Mouse (Mus musculus): ENCODE measurements around the gene Gabrp. TPM values are rescaled to one million over a fixed set of nuclear protein-coding genes. Genes with fewer than 3 reads are reported as not detected.

The Gabrp gene
- polyA plus RNA-seq, 1 experiment from 2014 or later, result 0.31 TPM

GRCm38 (mm10) chr11:33570413-33570812 lies 8.3 kb downstream of the Gabrp start:
- Histone ChIP-seq H3K27me3 (no peaks in the 10 kb centered on the region), H3K4me1 (replicated peaks) (no peaks in the 10 kb centered on the region), H3K27ac (no peak overlapping the region), H3K4me3 (replicated peaks) (no peak overlapping the region), H3K36me3 (no peaks in the 10 kb centered on the region), H3K9ac (no peak overlapping the region), H3K9me3 (replicated peaks) (no peaks in the 10 kb centered on the region), H3K4me2 (no peak overlapping the region)
- DNase-seq (no peak), ATAC-seq (ENCODE audit: low read depth) (no peak)

DNA sequence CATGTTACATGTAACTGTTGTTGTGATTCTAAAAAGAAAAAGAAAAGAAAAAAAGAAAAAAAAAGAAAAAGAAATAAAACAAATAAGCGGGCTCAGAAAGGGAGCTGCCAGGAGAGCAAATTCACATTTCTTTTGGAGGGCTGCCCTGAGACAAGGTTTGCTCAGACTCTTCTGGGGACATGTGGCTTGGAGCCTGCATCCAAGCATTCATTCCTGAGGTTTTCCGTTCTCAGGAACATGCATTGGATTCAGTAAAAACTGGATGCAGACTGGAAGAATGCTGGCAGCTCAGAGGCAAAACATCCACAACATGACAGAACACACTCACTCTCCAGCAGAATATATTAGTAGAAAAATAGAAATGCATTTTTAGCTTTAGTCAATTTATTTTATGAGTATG lies 14.8 kb downstream of the Gabrp start:
- Histone ChIP-seq H3K27ac (no peak overlapping the region), H3K4me1 (replicated peaks) (no peaks in the 10 kb centered on the region), H3K9me3 (replicated peaks) (peaks cover 5% of the 10 kb centered on the region; the same call in 1 of the 2 replicates), H3K4me3 (replicated peaks) (no peak overlapping the region), H3K36me3 (no peaks in the 10 kb centered on the region), H3K27me3 (no peaks in the 10 kb centered on the region), H3K4me2 (no peak overlapping the region), H3K9ac (no peak overlapping the region)
- WGBS (ENCODE audit: insufficient replicate concordance), result 54% methylated on average over 2 of the region's 2 CpGs
- no peak for DNase-seq
- no peak for ATAC-seq (ENCODE audit: low read depth)

- Histone ChIP-seq H3K4me2 (no peak overlapping the region), H3K36me3 (no peaks in the 10 kb centered on the region), H3K27ac (no peak overlapping the region), H3K4me1 (replicated peaks) (no peaks in the 10 kb centered on the region), H3K9me3 (replicated peaks) (no peaks in the 10 kb centered on the region), H3K4me3 (replicated peaks) (no peak overlapping the region), H3K27me3 (no peaks in the 10 kb centered on the region), H3K9ac (no peak overlapping the region)
- DNase-seq, result no peak
- 66% methylated on average over 8 of the region's 8 CpGs for WGBS (ENCODE audit: insufficient replicate concordance)
- ATAC-seq (ENCODE audit: low read depth), result no peak
These were observed 24.6 kb downstream of the Gabrp start for GRCm38 (mm10) chr11:33554123-33554522.

DNA sequence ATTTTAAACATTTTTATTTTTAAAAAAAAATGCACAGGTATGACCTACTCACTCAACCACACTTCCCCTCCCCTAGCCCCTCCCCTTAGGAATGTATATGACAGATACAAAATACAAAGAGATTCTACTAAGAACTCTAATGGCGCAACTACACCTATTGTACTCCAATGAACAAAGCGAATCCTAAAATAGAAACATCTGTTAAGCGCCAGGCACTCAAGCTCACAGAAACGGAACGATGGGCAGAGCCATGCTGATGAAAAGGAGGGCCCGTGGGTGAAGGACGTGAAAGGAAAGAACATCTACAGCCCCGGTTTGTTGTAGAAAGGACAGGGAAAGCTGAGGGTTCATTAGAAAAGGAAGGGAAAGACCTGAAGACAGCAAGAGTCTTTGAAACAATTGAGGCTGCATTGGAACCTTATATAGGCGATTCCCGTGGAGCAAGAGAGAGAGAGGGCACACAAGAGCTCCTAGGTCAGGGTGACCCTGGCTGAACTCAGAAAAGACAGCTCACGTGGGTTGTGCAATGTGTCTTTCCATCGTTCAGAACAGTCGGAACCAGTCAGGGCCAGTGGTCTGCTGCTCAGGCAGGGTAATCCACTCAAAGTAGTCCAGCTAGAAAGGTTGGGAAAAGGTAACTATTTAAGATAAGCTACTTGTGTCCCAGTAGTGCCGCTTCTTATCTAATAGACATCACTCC lies 27.7 kb downstream of the Gabrp start:
- H3K27ac ChIP-seq, result no peak overlapping the region
- 68% methylated on average over 14 of the region's 14 CpGs for WGBS (ENCODE audit: insufficient replicate concordance)

GRCm38 (mm10) chr11:33547386-33547785 lies 31.4 kb downstream of the Gabrp start:
- H3K27ac ChIP-seq, result no peak overlapping the region
- WGBS (ENCODE audit: insufficient replicate concordance), result 62% methylated on average over 2 of the region's 2 CpGs
- no peaks in the 10 kb centered on the region for H3K27me3 ChIP-seq
- H3K4me1 ChIP-seq (replicated peaks), result no peaks in the 10 kb centered on the region
- H3K36me3 ChIP-seq, result no peaks in the 10 kb centered on the region
- no peak overlapping the region for H3K9ac ChIP-seq
- no peak overlapping the region for H3K4me2 ChIP-seq
- ATAC-seq (ENCODE audit: low read depth) (no peak), DNase-seq (no peak)
- no peaks in the 10 kb centered on the region for H3K9me3 ChIP-seq (replicated peaks)
- H3K4me3 ChIP-seq (replicated peaks), result no peak overlapping the region

More for the DNA sequence above, 27.7 kb downstream of the Gabrp start:
- Histone ChIP-seq H3K9ac (no peak overlapping the region), H3K36me3 (no peaks in the 10 kb centered on the region), H3K4me2 (no peak overlapping the region), H3K27me3 (no peaks in the 10 kb centered on the region), H3K9me3 (replicated peaks) (no peaks in the 10 kb centered on the region), H3K4me1 (replicated peaks) (no peaks in the 10 kb centered on the region), H3K4me3 (replicated peaks) (no peak overlapping the region)
- ATAC-seq (ENCODE audit: low read depth) (no peak), DNase-seq (no peak)

GRCm38 (mm10) chr11:33544945-33545344 lies 33.8 kb downstream of the Gabrp start:
- H3K9me3 ChIP-seq (replicated peaks), result no peaks in the 10 kb centered on the region
- H3K36me3 ChIP-seq, result no peaks in the 10 kb centered on the region
- 73% methylated on average over 2 of the region's 2 CpGs for WGBS (ENCODE audit: insufficient replicate concordance)
- no peaks in the 10 kb centered on the region for H3K27me3 ChIP-seq
- no peak for DNase-seq
- H3K4me2 ChIP-seq, result no peak overlapping the region
- ATAC-seq (ENCODE audit: low read depth), result no peak
- no peak overlapping the region for H3K4me3 ChIP-seq (replicated peaks)
- H3K9ac ChIP-seq, result no peak overlapping the region
- H3K27ac ChIP-seq, result no peak overlapping the region
- H3K4me1 ChIP-seq (replicated peaks), result no peaks in the 10 kb centered on the region

- Histone ChIP-seq H3K4me2 (no peak overlapping the region), H3K9ac (no peak overlapping the region), H3K36me3 (no peaks in the 10 kb centered on the region), H3K4me1 (replicated peaks) (no peaks in the 10 kb centered on the region), H3K9me3 (replicated peaks) (no peaks in the 10 kb centered on the region), H3K4me3 (replicated peaks) (no peak overlapping the region), H3K27ac (no peak overlapping the region), H3K27me3 (no peaks in the 10 kb centered on the region)
- DNase-seq, result no peak
- no peak for ATAC-seq (ENCODE audit: low read depth)
- WGBS (ENCODE audit: insufficient replicate concordance), result 58% methylated on average over 11 of the region's 11 CpGs
These were observed 34.6 kb downstream of the Gabrp start for GRCm38 (mm10) chr11:33544121-33544520.

DNA sequence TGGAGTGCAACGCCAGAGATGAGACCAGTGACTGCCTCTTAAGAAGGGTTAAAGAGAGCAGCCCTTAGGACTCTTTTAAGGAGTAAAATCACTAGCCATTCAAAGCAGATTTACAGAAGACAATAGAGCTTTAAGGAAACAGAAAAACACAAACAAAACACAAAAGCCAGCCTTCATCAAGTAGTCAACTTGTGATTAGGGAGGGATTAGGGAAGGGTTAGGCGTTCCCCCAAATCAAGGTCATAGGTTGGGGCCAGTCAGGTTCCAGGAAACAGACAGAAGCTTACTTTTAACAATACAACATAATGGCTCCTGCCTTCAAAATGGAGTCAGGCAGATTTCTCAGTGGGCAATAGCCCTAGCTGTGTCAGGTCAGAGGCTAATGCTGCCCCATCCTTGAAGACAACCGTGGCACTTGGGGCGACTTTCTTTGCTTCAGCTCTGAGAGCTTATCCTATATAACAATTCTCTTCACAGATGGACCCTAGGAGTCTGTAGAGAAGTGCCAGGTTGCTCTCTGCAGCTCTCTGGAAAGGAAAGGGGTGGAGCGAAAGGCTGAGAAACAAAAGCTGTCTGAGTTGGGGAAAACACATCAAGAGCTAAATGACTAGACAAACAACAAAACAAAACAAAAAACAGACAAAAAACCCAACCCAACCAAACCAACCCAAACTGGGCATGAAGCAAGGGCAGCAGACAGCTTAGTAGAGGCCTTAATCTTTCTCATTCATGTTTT lies 41.2 kb downstream of the Gabrp start:
- H3K9ac ChIP-seq, result no peak overlapping the region
- H3K36me3 ChIP-seq, result no peaks in the 10 kb centered on the region
- no peaks in the 10 kb centered on the region for H3K4me1 ChIP-seq (replicated peaks)
- ATAC-seq (ENCODE audit: low read depth) (no peak), DNase-seq (no peak)
- no peak overlapping the region for H3K27ac ChIP-seq
- no peaks in the 10 kb centered on the region for H3K27me3 ChIP-seq
- H3K9me3 ChIP-seq (replicated peaks), result no peaks in the 10 kb centered on the region
- no peak overlapping the region for H3K4me3 ChIP-seq (replicated peaks)
- 56% methylated on average over 5 of the region's 5 CpGs for WGBS (ENCODE audit: insufficient replicate concordance)
- H3K4me2 ChIP-seq, result no peak overlapping the region

DNA sequence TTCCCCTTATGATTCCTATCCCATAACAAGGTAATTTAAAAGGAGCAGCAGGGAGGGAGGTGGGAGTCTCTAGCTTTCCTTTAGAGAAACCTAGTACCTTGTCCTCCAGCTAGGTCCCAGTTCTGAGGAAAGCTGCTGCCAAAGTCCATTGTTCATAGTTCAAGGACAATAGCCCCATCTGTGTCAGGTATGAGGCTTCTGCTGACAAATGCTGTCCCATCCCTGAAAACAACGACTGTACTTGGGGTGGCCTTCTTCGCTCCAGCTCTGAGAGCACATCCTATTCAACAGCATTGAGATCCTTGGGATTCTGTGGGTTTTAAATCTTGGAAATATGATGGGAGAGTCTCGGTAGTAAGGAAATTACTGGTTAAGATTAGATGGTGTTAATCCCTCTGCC lies 42.1 kb downstream of the Gabrp start:
- no peaks in the 10 kb centered on the region for H3K27me3 ChIP-seq
- H3K9ac ChIP-seq, result no peak overlapping the region
- ATAC-seq (ENCODE audit: low read depth), result no peak
- DNase-seq, result no peak
- H3K4me2 ChIP-seq, result no peak overlapping the region
- H3K27ac ChIP-seq, result no peak overlapping the region
- H3K4me1 ChIP-seq (replicated peaks), result no peaks in the 10 kb centered on the region
- WGBS (ENCODE audit: insufficient replicate concordance), result 62% methylated on average over 3 of the region's 3 CpGs
- no peaks in the 10 kb centered on the region for H3K9me3 ChIP-seq (replicated peaks)
- no peak overlapping the region for H3K4me3 ChIP-seq (replicated peaks)
- H3K36me3 ChIP-seq, result no peaks in the 10 kb centered on the region

GRCm38 (mm10) chr11:33534541-33534940 lies 44.2 kb downstream of the Gabrp start:
- Histone ChIP-seq H3K27ac (no peak overlapping the region), H3K4me3 (replicated peaks) (no peak overlapping the region), H3K36me3 (no peaks in the 10 kb centered on the region), H3K27me3 (no peaks in the 10 kb centered on the region), H3K4me2 (no peak overlapping the region), H3K9ac (no peak overlapping the region), H3K9me3 (replicated peaks) (no peaks in the 10 kb centered on the region), H3K4me1 (replicated peaks) (no peaks in the 10 kb centered on the region)
- no peak for DNase-seq
- ATAC-seq (ENCODE audit: low read depth), result no peak
- 58% methylated on average over 4 of the region's 4 CpGs for WGBS (ENCODE audit: insufficient replicate concordance)

DNA sequence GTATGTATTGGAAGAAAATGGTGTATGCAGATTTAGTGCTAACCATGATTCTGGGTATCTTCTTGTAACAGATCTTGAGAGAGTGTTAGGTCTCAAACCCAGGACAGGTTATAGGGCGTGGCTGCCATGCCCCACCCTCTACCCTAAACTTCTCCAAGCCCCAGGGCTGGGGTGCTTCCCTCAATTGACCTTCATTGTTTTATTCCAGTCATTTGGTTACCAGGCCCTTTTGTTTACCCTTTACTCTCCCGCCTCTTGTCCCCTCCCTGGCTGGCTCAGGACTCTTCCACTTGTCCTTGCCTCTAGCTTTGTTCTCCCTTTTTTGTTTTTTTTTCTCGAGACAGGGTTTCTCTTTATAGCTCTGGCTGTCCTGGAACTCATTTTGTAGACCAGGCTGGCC lies 45.2 kb downstream of the Gabrp start:
- WGBS (ENCODE audit: insufficient replicate concordance), result 42% methylated on average over 3 of the region's 3 CpGs
- H3K4me1 ChIP-seq (replicated peaks), result no peaks in the 10 kb centered on the region
- no peak overlapping the region for H3K4me3 ChIP-seq (replicated peaks)
- DNase-seq (no peak), ATAC-seq (ENCODE audit: low read depth) (no peak)
- H3K36me3 ChIP-seq, result no peaks in the 10 kb centered on the region
- H3K27ac ChIP-seq, result no peak overlapping the region
- H3K9ac ChIP-seq, result no peak overlapping the region
- H3K27me3 ChIP-seq, result no peaks in the 10 kb centered on the region
- no peaks in the 10 kb centered on the region for H3K9me3 ChIP-seq (replicated peaks)
- H3K4me2 ChIP-seq, result no peak overlapping the region

GRCm38 (mm10) chr11:33529576-33529975 lies 49.2 kb downstream of the Gabrp start:
- H3K4me1 ChIP-seq (replicated peaks), result no peaks in the 10 kb centered on the region
- no peak overlapping the region for H3K4me3 ChIP-seq (replicated peaks)
- no peak overlapping the region for H3K9ac ChIP-seq
- WGBS (ENCODE audit: insufficient replicate concordance), result 31% methylated on average over 2 of the region's 2 CpGs
- H3K27ac ChIP-seq, result no peak overlapping the region
- no peak for DNase-seq
- no peaks in the 10 kb centered on the region for H3K36me3 ChIP-seq
- H3K9me3 ChIP-seq (replicated peaks), result no peaks in the 10 kb centered on the region
- no peaks in the 10 kb centered on the region for H3K27me3 ChIP-seq
- no peak overlapping the region for H3K4me2 ChIP-seq
- ATAC-seq (ENCODE audit: low read depth), result no peak
